Mouse (Mus musculus) heart, postnatal 0 days (tissue): ENCODE results near the gene Sptlc3. TPM values are rescaled to one million over a fixed set of nuclear protein-coding genes. Genes with fewer than 3 reads are reported as not detected.

Experiments used
- ATAC-seq: fragments of 200-750 bp; cut with Nextera tagmentation; 2 replicates; pipeline ENCODE4 v1.8.0; 2017; ENCODE audit warnings: low read depth, moderate number of reproducible peaks, moderate library complexity; ENCODE audit not compliant: insufficient read depth
- DNase-seq: peaks from one replicate; pipeline ENCODE4 v3.0.0-alpha.2; 2016; ENCODE audit warnings: low spot score
- H3K27ac ChIP-seq: fragments of 300-500 bp; sonication (generic); 2 replicates; pipeline ENCODE4 v1.5.1; 2014; ENCODE audit warnings: low read depth, mild to moderate bottlenecking
- H3K27me3 ChIP-seq: fragments of 300-500 bp; sonication (generic); 2 replicates; pipeline ENCODE4 v1.6.1; 2014; ENCODE audit warnings: low read length, mixed read lengths; ENCODE audit not compliant: control insufficient read depth, insufficient read depth
- H3K36me3 ChIP-seq: fragments of 300-500 bp; sonication (generic); replicated peaks from 2 replicates; pipeline ENCODE4 v1.6.1; 2014; ENCODE audit warnings: low read length, mixed read lengths; ENCODE audit not compliant: control insufficient read depth, insufficient read depth
- H3K4me1 ChIP-seq: fragments of 300-500 bp; sonication (generic); 2 replicates; pipeline ENCODE4 v1.6.1; 2014; ENCODE audit warnings: antibody characterized with exemption; ENCODE audit not compliant: control insufficient read depth, insufficient read depth
- H3K4me2 ChIP-seq: fragments of 300-500 bp; sonication (generic); 2 replicates; pipeline ENCODE4 v1.6.1; 2014; ENCODE audit warnings: low read depth, mild to moderate bottlenecking, low read length, moderate library complexity
- H3K4me3 ChIP-seq: fragments of 300-500 bp; sonication (generic); 2 replicates; pipeline ENCODE4 v1.5.1; 2014; ENCODE audit warnings: low read depth, low read length
- H3K9ac ChIP-seq: fragments of 300-500 bp; sonication (generic); replicated peaks from 2 replicates; pipeline ENCODE4 v1.6.1; 2014; ENCODE audit warnings: low read depth, low read length, mixed read lengths
- H3K9me3 ChIP-seq: fragments of 300-500 bp; sonication (generic); replicated peaks from 2 replicates; pipeline ENCODE4 v1.6.1; 2016; ENCODE audit warnings: low read length; ENCODE audit not compliant: control insufficient read depth
- CTCF ChIP-seq: IDR thresholded peaks from 2 replicates; pipeline ENCODE4 v1.5.1; 2016; ENCODE audit warnings: antibody characterized with exemption, control low read depth, low read depth
- EP300 ChIP-seq: IDR thresholded peaks from 2 replicates; pipeline ENCODE4 v1.6.1; 2016; ENCODE audit warnings: antibody characterized with exemption, low read depth
- WGBS: fragments of 180-500 bp; shearing (Covaris S2); extraction: QIAGEN DNeasy Blood & Tissue Kit; methylation state at CpG from one replicate; pipeline ENCODE4 v1.1.7; 2014; 5-methylcytosine and 5-hydroxymethylcytosine counted together
- polyA plus RNA-seq: library from polyadenylated mRNA; unstranded; fragments of >200 nt; fragmentation: Nextera tagmentation; extraction: Ambion mirVana; gene quantifications from 2 replicates; pipeline ENCODE4 v1.2.1, GENCODE M21; 2015
- total RNA-seq: library from RNA; depleted of rRNA; stranded (reverse); fragments of >200 nt; gene quantifications from 2 replicates; pipeline ENCODE4 v1.2.3, GENCODE M21; 2014; ENCODE audit warnings: low replicate concordance

Gene Sptlc3
- total and polyA plus RNA-seq, 2 experiments from 2014 or later, result 0.50 TPM; not detected in 1

DNA sequence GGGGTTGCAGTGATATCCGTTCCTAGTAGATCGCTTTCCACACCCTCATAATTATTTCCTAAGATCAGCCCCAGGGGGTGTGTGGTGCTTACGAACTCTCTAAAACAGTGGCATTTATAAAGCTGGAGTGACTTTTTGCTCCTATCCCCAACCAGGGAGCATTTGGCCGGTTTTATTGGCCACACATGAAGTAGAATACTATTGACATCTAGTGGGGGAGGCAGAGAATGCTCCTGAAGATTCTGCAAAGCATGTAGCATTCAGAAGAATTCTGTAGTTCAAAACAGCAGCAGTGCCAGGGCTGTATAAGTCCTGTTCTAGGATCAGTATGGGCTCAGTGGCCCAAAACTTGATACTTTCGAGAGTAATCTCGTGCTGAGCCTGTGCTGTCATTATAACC, 89.1 kb downstream of the Sptlc3 start:
- WGBS, result 46% methylated on average over 6 of the region's 6 CpGs
- H3K36me3 ChIP-seq, result no peaks in the 10 kb centered on the region
- H3K27me3 ChIP-seq, result no peaks in the 10 kb centered on the region
- no peaks in the 10 kb centered on the region for H3K9me3 ChIP-seq
- H3K4me1 ChIP-seq, result no peaks in the 10 kb centered on the region
- H3K9ac ChIP-seq, result no peak overlapping the region
- no peak overlapping the region for H3K4me3 ChIP-seq
- H3K27ac ChIP-seq, result no peak overlapping the region
- no peak overlapping the region for H3K4me2 ChIP-seq
- DNase-seq (no peak), ATAC-seq (no peak)
- no peak for TF ChIP-seq EP300
- TF ChIP-seq CTCF, result peak; percentile 22

DNA sequence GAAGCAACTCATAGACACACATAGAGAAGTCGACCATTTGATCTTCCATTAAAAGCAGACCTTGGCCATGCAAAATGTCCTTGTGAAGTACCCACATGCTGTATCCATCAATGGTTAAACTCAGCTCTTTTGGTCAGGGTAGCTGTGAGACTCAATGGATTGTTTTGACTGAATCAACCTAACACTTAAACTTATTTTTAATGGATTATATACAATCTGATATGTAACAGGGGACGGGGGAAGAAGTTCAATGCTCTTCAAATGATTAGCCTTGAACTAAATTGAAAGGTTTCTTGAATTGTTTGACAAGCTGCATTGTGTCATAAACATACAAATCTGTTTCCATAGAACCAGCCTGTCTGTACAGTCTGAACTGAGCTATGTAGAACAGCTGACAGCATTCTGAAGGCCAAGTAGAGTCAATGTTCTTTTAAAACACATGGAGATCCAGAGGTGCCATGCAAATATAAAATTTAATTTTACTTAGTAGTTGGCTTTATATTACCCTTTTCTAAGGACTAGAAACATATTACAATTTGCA, 94.0 kb downstream of the Sptlc3 start:
- no peak overlapping the region for H3K9ac ChIP-seq
- H3K27ac ChIP-seq, result no peak overlapping the region
- no peak overlapping the region for H3K4me2 ChIP-seq
- H3K9me3 ChIP-seq, result no peaks in the 10 kb centered on the region
- H3K4me3 ChIP-seq, result no peak overlapping the region
- no peaks in the 10 kb centered on the region for H3K4me1 ChIP-seq
- no peaks in the 10 kb centered on the region for H3K36me3 ChIP-seq
- WGBS, result 66% methylated on average over 2 of the region's 2 CpGs
- DNase-seq, result no peak
- ATAC-seq, result no peak
- no peaks in the 10 kb centered on the region for H3K27me3 ChIP-seq
- TF ChIP-seq CTCF (no peak), EP300 (no peak)

- peak; percentile 22 for DNase-seq
- no peak for ATAC-seq
- Histone ChIP-seq H3K27ac (no peak overlapping the region), H3K9me3 (no peaks in the 10 kb centered on the region), H3K4me3 (no peak overlapping the region), H3K4me2 (no peak overlapping the region), H3K27me3 (no peaks in the 10 kb centered on the region), H3K9ac (no peak overlapping the region), H3K36me3 (no peaks in the 10 kb centered on the region), H3K4me1 (no peaks in the 10 kb centered on the region)
- 48% methylated on average over 4 of the region's 4 CpGs for WGBS
- TF ChIP-seq CTCF (peak; percentile 44), EP300 (no peak)
Observed at GRCm38 (mm10) chr2:139589905-139590304, 96.2 kb downstream of the Sptlc3 start.

DNA sequence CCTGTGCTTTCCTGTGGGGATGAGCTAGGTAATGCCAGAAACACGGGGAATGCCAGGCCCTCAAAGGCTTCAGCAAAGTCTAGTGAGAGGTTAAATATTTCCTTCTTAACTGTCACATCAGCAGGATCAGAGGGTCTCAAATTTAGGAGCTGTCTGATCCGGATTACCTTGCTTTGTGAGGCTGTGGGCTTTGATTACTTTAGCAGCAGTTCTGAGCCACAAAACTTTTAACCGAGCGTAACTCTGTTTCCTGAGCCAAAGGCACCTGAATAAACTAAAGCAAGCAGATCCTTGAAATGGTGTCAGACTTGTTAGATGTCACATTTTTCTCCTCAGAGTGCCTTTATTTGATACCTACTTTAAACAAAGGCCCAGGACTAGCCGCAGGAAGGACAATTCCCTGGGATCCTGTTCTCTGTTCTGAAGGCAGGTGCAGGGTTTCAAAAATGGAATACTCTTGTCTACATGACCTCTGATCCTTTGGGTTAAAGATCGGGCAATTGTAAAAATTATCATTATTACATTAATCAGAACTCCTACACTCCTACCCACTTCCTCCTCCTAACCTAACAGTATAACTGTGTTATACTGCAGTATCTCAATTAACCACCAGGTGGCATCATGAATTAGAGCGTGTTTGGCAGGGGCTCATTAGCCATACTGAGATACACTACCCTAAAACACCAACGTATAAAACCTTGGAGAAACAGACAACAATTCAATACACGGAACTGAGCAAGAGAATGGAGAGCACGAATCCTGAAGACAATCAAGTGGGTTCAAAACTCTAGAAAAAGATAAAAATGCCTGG, 97.4 kb downstream of the Sptlc3 start:
- peak; percentile 45 for DNase-seq
- H3K36me3 ChIP-seq, result no peaks in the 10 kb centered on the region

GRCm38 (mm10) chr2:139592109-139592508, 98.4 kb downstream of the Sptlc3 start:
- no peaks in the 10 kb centered on the region for H3K36me3 ChIP-seq
- 67% methylated on average over 7 of the region's 7 CpGs for whole genome bisulfite sequencing
- H3K27ac ChIP-seq, result no peak overlapping the region
- no peak for TF ChIP-seq EP300
- TF ChIP-seq CTCF, result no peak
- H3K4me2 ChIP-seq, result no peak overlapping the region
- H3K9ac ChIP-seq, result no peak overlapping the region
- H3K4me1 ChIP-seq, result no peaks in the 10 kb centered on the region
- ATAC-seq (no peak), DNase-seq (no peak)
- no peaks in the 10 kb centered on the region for H3K27me3 ChIP-seq
- no peak overlapping the region for H3K4me3 ChIP-seq
- H3K9me3 ChIP-seq, result no peaks in the 10 kb centered on the region

More for the DNA sequence above, 97.4 kb downstream of the Sptlc3 start:
- 43% methylated on average over 10 of the region's 10 CpGs for WGBS
- Histone ChIP-seq H3K4me3 (no peak overlapping the region), H3K27ac (no peak overlapping the region), H3K4me1 (no peaks in the 10 kb centered on the region), H3K27me3 (no peaks in the 10 kb centered on the region), H3K9ac (no peak overlapping the region), H3K4me2 (no peak overlapping the region), H3K9me3 (no peaks in the 10 kb centered on the region)
- TF ChIP-seq EP300 (no peak), CTCF (peak; percentile 87)
- no peak; the same call in 1 of the 2 replicates for ATAC-seq

DNA sequence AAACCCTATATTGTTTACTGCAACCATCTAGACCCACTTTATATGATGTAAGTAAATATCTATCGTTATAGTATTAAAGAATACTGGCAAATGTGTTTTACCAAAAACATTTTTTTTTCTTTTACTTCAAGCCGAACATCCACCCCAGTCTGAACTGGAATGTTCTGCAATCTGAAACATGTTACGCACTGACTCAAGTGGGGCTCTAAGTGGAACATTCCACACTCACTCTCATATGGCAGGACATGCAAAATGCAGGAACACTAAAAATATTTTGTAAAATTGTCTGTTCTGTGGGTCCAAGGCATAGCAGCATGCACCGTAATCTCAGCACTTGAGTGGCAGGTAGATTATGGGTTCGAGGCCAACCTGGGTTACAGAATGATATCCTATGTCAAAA, 103.5 kb downstream of the Sptlc3 start:
- DNase-seq, result no peak
- no peaks in the 10 kb centered on the region for H3K4me1 ChIP-seq
- H3K4me2 ChIP-seq, result no peak overlapping the region
- 71% methylated on average over 5 of the region's 5 CpGs for WGBS
- H3K9me3 ChIP-seq, result no peaks in the 10 kb centered on the region
- TF ChIP-seq EP300, result no peak
- no peak for TF ChIP-seq CTCF
- no peak overlapping the region for H3K4me3 ChIP-seq
- H3K27ac ChIP-seq, result no peak overlapping the region
- no peak overlapping the region for H3K9ac ChIP-seq
- no peaks in the 10 kb centered on the region for H3K36me3 ChIP-seq
- ATAC-seq, result no peak
- H3K27me3 ChIP-seq, result no peaks in the 10 kb centered on the region
